Mouse (Mus musculus) MEL (cell line): Measurements from ENCODE around the gene Dda1. TPM values are rescaled to one million over a fixed set of nuclear protein-coding genes. Genes with fewer than 3 reads are reported as not detected.

Experiments used
- DNase-seq: peaks from one replicate; pipeline ENCODE4 v3.0.0; 2011; ENCODE audit warnings: low read depth, low spot score
- H3K27ac ChIP-seq: 2 replicates; pipeline ENCODE4 v1.5.1; 2012; ENCODE audit warnings: low read depth, mild to moderate bottlenecking, control low read depth, low read length, moderate library complexity; ENCODE audit not compliant: control insufficient read depth
- H3K27me3 ChIP-seq, 2 experiments: fragments of 150-350 bp in 1 of 2; sonication (generic) in 1 of 2; 2 replicates each; pipeline ENCODE4 v1.6.1; 2012; ENCODE audit warnings: low read length in 2 of 2, mild to moderate bottlenecking in 2 of 2, improper control_type of control experiment in 1 of 2, moderate library complexity in 1 of 2; ENCODE audit not compliant: insufficient read depth in 2 of 2, control insufficient read depth in 1 of 2
- H3K36me3 ChIP-seq, 2 experiments: 2 replicates each; pipeline ENCODE4 v1.6.1; 2012 to 2014; ENCODE audit warnings: low read length in 2 of 2, improper control_type of control experiment in 1 of 2, inconsistent platforms in 1 of 2, mild to moderate bottlenecking in 1 of 2; ENCODE audit not compliant: insufficient read depth in 2 of 2, control insufficient read depth in 1 of 2
- H3K4me1 ChIP-seq, 2 experiments: fragments of 150-350 bp in 1 of 2; sonication (generic) in 1 of 2; 2 replicates each; pipeline ENCODE4 v1.6.1; 2012; ENCODE audit warnings: low read length in 2 of 2, improper control_type of control experiment in 1 of 2, mild to moderate bottlenecking in 1 of 2; ENCODE audit not compliant: insufficient read depth in 2 of 2, control insufficient read depth in 1 of 2
- H3K4me3 ChIP-seq, 2 experiments: fragments of 150-350 bp in 1 of 2; sonication (generic) in 1 of 2; 2 replicates each; pipeline ENCODE4 v1.5.1; 2012; ENCODE audit warnings: low read depth in 2 of 2, low read length in 2 of 2, mild to moderate bottlenecking in 2 of 2, moderate library complexity in 2 of 2, control low read depth in 1 of 2, improper control_type of control experiment in 1 of 2; ENCODE audit not compliant: control insufficient read depth in 1 of 2, insufficient read depth in 1 of 2
- H3K79me2 ChIP-seq: 2 replicates; pipeline ENCODE4 v1.6.1; 2012; ENCODE audit warnings: mild to moderate bottlenecking, low read length, moderate library complexity; ENCODE audit not compliant: control insufficient read depth, poor library complexity, insufficient read depth
- H3K9ac ChIP-seq: 2 replicates; pipeline ENCODE4 v1.6.1; 2012; ENCODE audit warnings: low read depth, mild to moderate bottlenecking, control low read depth, low read length, moderate library complexity; ENCODE audit not compliant: control insufficient read depth, poor library complexity, severe bottlenecking
- H3K9me3 ChIP-seq: fragments of 150-350 bp; sonication (generic); replicated peaks from 2 replicates; pipeline ENCODE4 v1.6.1; 2012; ENCODE audit warnings: mild to moderate bottlenecking, low read length, improper control_type of control experiment, moderate library complexity; ENCODE audit not compliant: insufficient read depth
- BHLHE40 ChIP-seq: IDR thresholded peaks from 2 replicates; pipeline ENCODE4 v1.6.1; 2012; ENCODE audit warnings: low read depth, mild to moderate bottlenecking, inconsistent platforms, low read length, improper control_type of control experiment, borderline replicate concordance
- EP300 ChIP-seq, 2 experiments: IDR thresholded peaks; 2 replicates each; pipeline ENCODE4 v1.6.1; 2011; ENCODE audit warnings: improper control_type of control experiment in 2 of 2, low read length in 2 of 2, low read depth in 1 of 2, mild to moderate bottlenecking in 1 of 2
- ETS1 ChIP-seq: IDR thresholded peaks from 2 replicates; pipeline ENCODE4 v1.6.1; 2012; ENCODE audit warnings: low read depth, mild to moderate bottlenecking, inconsistent platforms, low read length, improper control_type of control experiment, moderate library complexity
- GABPA ChIP-seq: IDR thresholded peaks from 2 replicates; pipeline ENCODE4 v1.6.1; 2012; ENCODE audit warnings: low read depth, mild to moderate bottlenecking, inconsistent platforms, low read length, improper control_type of control experiment, moderate library complexity
- GATA1 ChIP-seq: IDR thresholded peaks from 2 replicates; pipeline ENCODE4 v1.6.1; 2011; ENCODE audit warnings: low read depth, low read length, improper control_type of control experiment
- HCFC1 ChIP-seq: IDR thresholded peaks from 2 replicates; pipeline ENCODE4 v1.6.1; 2012; ENCODE audit warnings: low read depth, mild to moderate bottlenecking, inconsistent platforms, low read length, improper control_type of control experiment, moderate library complexity
- KAT2A ChIP-seq: conservative IDR thresholded peaks from 2 replicates; pipeline ENCODE4 v1.6.1; 2012; ENCODE audit warnings: low read depth, low read length, improper control_type of control experiment, inconsistent platforms
- MAFK ChIP-seq: IDR thresholded peaks from 2 replicates; pipeline ENCODE4 v1.6.1; 2011; ENCODE audit warnings: low read depth, mild to moderate bottlenecking, low read length, improper control_type of control experiment, borderline replicate concordance
- MAX ChIP-seq: IDR thresholded peaks from 2 replicates; pipeline ENCODE4 v1.6.1; 2011; ENCODE audit warnings: low read length, improper control_type of control experiment
- MAZ ChIP-seq: IDR thresholded peaks from 2 replicates; pipeline ENCODE4 v1.6.1; 2012; ENCODE audit warnings: low read depth, mild to moderate bottlenecking, inconsistent platforms, low read length, improper control_type of control experiment
- MXI1 ChIP-seq: IDR thresholded peaks from 2 replicates; pipeline ENCODE4 v1.6.1; 2011; ENCODE audit warnings: mild to moderate bottlenecking, low read depth, low read length, improper control_type of control experiment
- MYB ChIP-seq: IDR thresholded peaks from 2 replicates; pipeline ENCODE4 v1.6.1; 2011; ENCODE audit warnings: mild to moderate bottlenecking, low read depth, low read length, improper control_type of control experiment
- MYC ChIP-seq: IDR thresholded peaks from 2 replicates; pipeline ENCODE4 v1.6.1; 2011; ENCODE audit warnings: low read depth, mild to moderate bottlenecking, low read length, improper control_type of control experiment, moderate library complexity
- NELFE ChIP-seq: IDR thresholded peaks from 2 replicates; pipeline ENCODE4 v1.6.1; 2011; ENCODE audit warnings: low read depth, low read length, improper control_type of control experiment
- NRF1 ChIP-seq: IDR thresholded peaks from 2 replicates; pipeline ENCODE4 v1.6.1; 2014; ENCODE audit warnings: low read depth, mild to moderate bottlenecking, inconsistent platforms, low read length, improper control_type of control experiment, moderate library complexity; ENCODE audit not compliant: poor library complexity, insufficient read depth, severe bottlenecking
- POLR2A ChIP-seq, 2 experiments: IDR thresholded peaks; 2 replicates each; pipeline ENCODE4 v1.6.1; 2011 to 2012; ENCODE audit warnings: low read length in 2 of 2, mild to moderate bottlenecking in 2 of 2, control low read depth in 1 of 2, improper control_type of control experiment in 1 of 2, low read depth in 1 of 2, moderate library complexity in 1 of 2; ENCODE audit not compliant: control insufficient read depth in 1 of 2, insufficient read depth in 1 of 2, poor library complexity in 1 of 2
- POLR2AphosphoS2 ChIP-seq: IDR thresholded peaks from 2 replicates; pipeline ENCODE4 v1.6.1; 2011; ENCODE audit warnings: low read length, improper control_type of control experiment
- RCOR1 ChIP-seq: IDR thresholded peaks from 2 replicates; pipeline ENCODE4 v1.6.1; 2012; ENCODE audit warnings: low read depth, mild to moderate bottlenecking, inconsistent platforms, low read length, improper control_type of control experiment
- SIN3A ChIP-seq: IDR thresholded peaks from 2 replicates; pipeline ENCODE4 v1.6.1; 2012; ENCODE audit warnings: low read length, improper control_type of control experiment, inconsistent platforms
- SMC3 ChIP-seq: IDR thresholded peaks from 2 replicates; pipeline ENCODE4 v1.6.1; 2011; ENCODE audit warnings: low read depth, low read length, improper control_type of control experiment
- TAL1 ChIP-seq: IDR thresholded peaks from 2 replicates; pipeline ENCODE4 v1.6.1; 2012; ENCODE audit warnings: mild to moderate bottlenecking, inconsistent platforms, low read length, moderate library complexity, mixed read lengths
- TBP ChIP-seq: IDR thresholded peaks from 2 replicates; pipeline ENCODE4 v1.8.0; 2011; ENCODE audit warnings: low read depth, low read length, improper control_type of control experiment
- TCF12 ChIP-seq: IDR thresholded peaks from 2 replicates; pipeline ENCODE4 v1.6.1; 2014; ENCODE audit warnings: low read depth, mild to moderate bottlenecking, inconsistent platforms, low read length, improper control_type of control experiment, moderate library complexity
- UBTF ChIP-seq: IDR thresholded peaks from 2 replicates; pipeline ENCODE4 v1.6.1; 2012; ENCODE audit warnings: low read depth, mild to moderate bottlenecking, inconsistent platforms, low read length, improper control_type of control experiment, moderate library complexity, borderline replicate concordance; ENCODE audit not compliant: insufficient read depth
- USF1 ChIP-seq: IDR thresholded peaks from 2 replicates; pipeline ENCODE4 v1.6.1; 2014; ENCODE audit warnings: low read depth, mild to moderate bottlenecking, inconsistent platforms, low read length, improper control_type of control experiment, moderate library complexity
- ZMIZ1 ChIP-seq: IDR thresholded peaks from 2 replicates; pipeline ENCODE4 v1.6.1; 2012; ENCODE audit warnings: low read depth, mild to moderate bottlenecking, inconsistent platforms, low read length, improper control_type of control experiment, moderate library complexity
- ZNF384 ChIP-seq: IDR thresholded peaks from 2 replicates; pipeline ENCODE4 v1.6.1; 2012; ENCODE audit warnings: low read depth, mild to moderate bottlenecking, inconsistent platforms, low read length, improper control_type of control experiment
- polyA plus RNA-seq, 2 experiments: library from polyadenylated mRNA; stranded (reverse) in 1 of 2; unstranded in 1 of 2; fragments of >175 nt in 1 of 2; fragments of >200 nt in 1 of 2; gene quantifications; 2 replicates each; pipeline versions ENCODE4 v1.2.1 to v1.2.4; 2012; ENCODE audit warnings: low replicate concordance in 2 of 2, low read depth in 1 of 2; ENCODE audit not compliant: insufficient read length in 2 of 2, insufficient read depth in 1 of 2, missing spikeins in 1 of 2
- total RNA-seq: library from RNA; depleted of rRNA; stranded (reverse); fragments of 300-350 nt; gene quantifications from 2 replicates; pipeline ENCODE4 v1.2.3, GENCODE M21; 2012

Dda1 gene
- total and polyA plus RNA-seq, 3 experiments, result 59.6 to 110 TPM; not detected in 1

- TF ChIP-seq ZMIZ1 (no peak), MYC (no peak), TAL1 (no peak), KAT2A (no peak), TCF12 (no peak), MAZ (no peak), MAFK (no peak), GATA1 (no peak), MYB (no peak), EP300 (IDR thresholded peaks at IDR 0.05; ENCODE audit: low read depth in 1 of 2, low read length in 2 of 2) (no peak), ZNF384 (no peak), HCFC1 (no peak), TBP (no peak), MXI1 (no peak), SMC3 (no peak), UBTF (no peak), RCOR1 (no peak), POLR2AphosphoS2 (no peak)
- no peak overlapping the region for H3K27ac ChIP-seq
- H3K79me2 ChIP-seq, result no peaks in the 10 kb centered on the region
- DNase-seq, result no peak
- peaks cover 0 to 4% of the 10 kb centered on the region in 2 experiments; a peak in 2 of 4 replicates for H3K36me3 ChIP-seq
- H3K4me1 ChIP-seq, result no peaks in the 10 kb centered on the region
- H3K4me3 ChIP-seq, result no peak overlapping the region
- H3K9ac ChIP-seq, result no peak overlapping the region
- H3K27me3 ChIP-seq, result no peaks in the 10 kb centered on the region
- H3K9me3 ChIP-seq, result no peaks in the 10 kb centered on the region
These were observed 26.8 kb downstream of the Dda1 start for GRCm38 (mm10) chr8:71495811-71496210.

- Histone ChIP-seq H3K4me1 (no peaks in the 10 kb centered on the region), H3K27ac (no peak overlapping the region), H3K79me2 (no peaks in the 10 kb centered on the region), H3K4me3 (no peak overlapping the region), H3K27me3 (no peaks in the 10 kb centered on the region), H3K9me3 (no peaks in the 10 kb centered on the region), H3K36me3 (peaks cover 0 to 4% of the 10 kb centered on the region in 2 experiments; a peak in 2 of 4 replicates), H3K9ac (no peak overlapping the region)
- DNase-seq, result no peak
- TF ChIP-seq ETS1, result no peak
- no peak for TF ChIP-seq BHLHE40
- TF ChIP-seq MYB, result no peak
- no peak for TF ChIP-seq KAT2A
- TF ChIP-seq MAX, result no peak
- TF ChIP-seq TAL1, result no peak
- TF ChIP-seq MAFK, result no peak
- TF ChIP-seq NELFE, result no peak
- no peak for TF ChIP-seq POLR2A (IDR thresholded peaks at IDR 0.05; ENCODE audit: control insufficient read depth in 1 of 2, insufficient read depth in 1 of 2, low read depth in 1 of 2, low read length in 2 of 2, poor library complexity in 1 of 2)
- TF ChIP-seq SIN3A, result no peak
- no peak for TF ChIP-seq GABPA
- no peak for TF ChIP-seq EP300 (IDR thresholded peaks at IDR 0.05; ENCODE audit: low read depth in 1 of 2, low read length in 2 of 2)
- no peak for TF ChIP-seq NRF1
- no peak for TF ChIP-seq GATA1
- no peak for TF ChIP-seq USF1
- TF ChIP-seq ZMIZ1, result no peak
These were observed 27.5 kb downstream of the Dda1 start for GRCm38 (mm10) chr8:71496481-71496880.
